Mouse (Mus musculus): Measurements from ENCODE around the gene Haghl. TPM values are rescaled to one million over a fixed set of nuclear protein-coding genes. Genes with fewer than 3 reads are reported as not detected.

Gene Haghl
- polyA plus RNA-seq, 1 experiment from 2014 or later: 37.9 TPM

GRCm38 (mm10) chr17:25794197-25794596 is 8.7 kb upstream of the Haghl start:
- ATAC-seq: no peak
- Histone ChIP-seq H3K9me3 (no peaks in the 10 kb centered on the region), H3K27ac (peak overlapping the region; percentile 95; the same call in 1 of the 2 replicates), H3K9ac (0 out of 2 replicates have a peak overlapping the region, but pooled peaks have one; percentile 13), H3K27me3 (replicated peaks) (no peaks in the 10 kb centered on the region), H3K4me3 (replicated peaks) (no peak overlapping the region), H3K4me1 (replicated peaks) (peaks cover 47% of the 10 kb centered on the region), H3K36me3 (peaks cover 4% of the 10 kb centered on the region; the same call in 1 of the 2 replicates), H3K4me2 (replicated peaks) (no peak overlapping the region)
- WGBS: 78% methylated on average over 13 of the region's 13 CpGs

- H3K4me3 ChIP-seq (replicated peaks): peak within 1 kb of the TSS; percentile 69
- peak within 1 kb of the TSS; percentile 72 for H3K9ac ChIP-seq
- no peaks in the 10 kb centered on the region for H3K9me3 ChIP-seq
- under 1% methylated on average over 14 of the region's 14 CpGs for WGBS
- H3K4me1 ChIP-seq (replicated peaks): peaks cover 47% of the 10 kb centered on the region
- H3K27ac ChIP-seq: peak within 1 kb of the TSS; percentile 95
- H3K4me2 ChIP-seq (replicated peaks): peak within 1 kb of the TSS; percentile 86
- H3K27me3 ChIP-seq (replicated peaks): no peaks in the 10 kb centered on the region
- peak; percentile 71 for ATAC-seq
- peaks cover 11% of the 10 kb centered on the region; the same call in 1 of the 2 replicates for H3K36me3 ChIP-seq
Measured at GRCm38 (mm10) chr17:25792615-25793014, 7.1 kb upstream of the Haghl start, which contains the start of gene Fam173a. Fam173a (minus strand) TSS chr17:25792901.

- ATAC-seq: peak; percentile 78
Measured at GRCm38 (mm10) chr17:25791843-25792527, 6.5 kb upstream of the Haghl start.

GRCm38 (mm10) chr17:25791320-25791842 is 5.9 kb upstream of the Haghl start:
- Histone ChIP-seq H3K27me3 (replicated peaks) (no peaks in the 10 kb centered on the region), H3K9ac (peak overlapping the region; percentile 72), H3K4me2 (replicated peaks) (peak overlapping the region; percentile 86), H3K36me3 (peaks cover 14% of the 10 kb centered on the region; the same call in 1 of the 2 replicates), H3K4me1 (replicated peaks) (peaks cover 40% of the 10 kb centered on the region), H3K4me3 (replicated peaks) (peak overlapping the region; percentile 69), H3K9me3 (no peaks in the 10 kb centered on the region), H3K27ac (peak overlapping the region; percentile 95)
- 24% methylated on average over 19 of the region's 19 CpGs for WGBS
- ATAC-seq: no peak; the same call in 1 of the 2 replicates

More at GRCm38 (mm10) chr17:25791843-25792527, 6.5 kb upstream of the Haghl start:
- Histone ChIP-seq H3K36me3 (peaks cover 14% of the 10 kb centered on the region; the same call in 1 of the 2 replicates), H3K9me3 (no peaks in the 10 kb centered on the region), H3K4me3 (replicated peaks) (peak overlapping the region; percentile 69), H3K27ac (peak overlapping the region; percentile 95), H3K9ac (peak overlapping the region; percentile 72), H3K4me2 (replicated peaks) (peak overlapping the region; percentile 86), H3K27me3 (replicated peaks) (no peaks in the 10 kb centered on the region), H3K4me1 (replicated peaks) (peaks cover 42% of the 10 kb centered on the region)
- under 1% methylated on average over 45 of the region's 45 CpGs for WGBS

GRCm38 (mm10) chr17:25786781-25787504 is 1.5 kb upstream of the Haghl start:
- ATAC-seq: no peak
- Histone ChIP-seq H3K9me3 (no peaks in the 10 kb centered on the region), H3K9ac (no peak overlapping the region), H3K4me2 (replicated peaks) (no peak overlapping the region), H3K4me1 (replicated peaks) (peaks cover 28% of the 10 kb centered on the region), H3K27ac (no peak overlapping the region), H3K27me3 (replicated peaks) (no peaks in the 10 kb centered on the region), H3K4me3 (replicated peaks) (no peak overlapping the region), H3K36me3 (peaks cover 25% of the 10 kb centered on the region)
- WGBS: 89% methylated on average over 9 of the region's 9 CpGs

- Histone ChIP-seq H3K27me3 (replicated peaks) (no peaks in the 10 kb centered on the region), H3K9me3 (no peaks in the 10 kb centered on the region), H3K4me1 (replicated peaks) (peaks cover 25% of the 10 kb centered on the region), H3K9ac (peak within 1 kb of the TSS; percentile 69), H3K4me2 (replicated peaks) (peak within 1 kb of the TSS; percentile 83), H3K27ac (peak within 1 kb of the TSS; percentile 84; the same call in 1 of the 2 replicates), H3K36me3 (peaks cover 31% of the 10 kb centered on the region), H3K4me3 (replicated peaks) (peak within 1 kb of the TSS; percentile 74)
- no peak for ATAC-seq
- 77% methylated on average over 3 of the region's 3 CpGs for WGBS
Measured at GRCm38 (mm10) chr17:25786280-25786679, 807 bp upstream of the Haghl start, which contains the start of gene Ccdc78. Ccdc78 (plus strand) TSS chr17:25786580.

GRCm38 (mm10) chr17:25783861-25784574 is 1.5 kb downstream of the Haghl start:
- Histone ChIP-seq H3K4me1 (replicated peaks) (peaks cover 18% of the 10 kb centered on the region), H3K4me2 (replicated peaks) (peak overlapping the region; percentile 83), H3K9me3 (no peaks in the 10 kb centered on the region), H3K4me3 (replicated peaks) (peak overlapping the region; percentile 74), H3K36me3 (peaks cover 32% of the 10 kb centered on the region), H3K27ac (no peak overlapping the region), H3K27me3 (replicated peaks) (no peaks in the 10 kb centered on the region), H3K9ac (peak overlapping the region; percentile 69)
- ATAC-seq: no peak
- 67% methylated on average over 15 of the region's 15 CpGs for WGBS

GRCm38 (mm10) chr17:25783086-25783485 is 2.4 kb downstream of the Haghl start:
- Histone ChIP-seq H3K4me1 (replicated peaks) (peaks cover 18% of the 10 kb centered on the region), H3K9ac (peak overlapping the region; percentile 4; the same call in 1 of the 2 replicates), H3K9me3 (no peaks in the 10 kb centered on the region), H3K27ac (no peak overlapping the region), H3K4me2 (replicated peaks) (no peak overlapping the region), H3K4me3 (replicated peaks) (no peak overlapping the region), H3K27me3 (replicated peaks) (no peaks in the 10 kb centered on the region), H3K36me3 (peaks cover 32% of the 10 kb centered on the region)
- no peak for ATAC-seq
- WGBS: 75% methylated on average over 7 of the region's 7 CpGs

GRCm38 (mm10) chr17:25781339-25781738 is 4.1 kb downstream of the Haghl start:
- WGBS: 68% methylated on average over 6 of the region's 6 CpGs
- H3K4me2 ChIP-seq (replicated peaks): no peak overlapping the region
- H3K27ac ChIP-seq: no peak overlapping the region
- H3K9me3 ChIP-seq: no peaks in the 10 kb centered on the region
- H3K27me3 ChIP-seq (replicated peaks): no peaks in the 10 kb centered on the region
- no peak overlapping the region for H3K9ac ChIP-seq
- H3K36me3 ChIP-seq: peaks cover 28% of the 10 kb centered on the region
- ATAC-seq: no peak
- H3K4me1 ChIP-seq (replicated peaks): peaks cover 18% of the 10 kb centered on the region
- no peak overlapping the region for H3K4me3 ChIP-seq (replicated peaks)

- Histone ChIP-seq H3K4me1 (replicated peaks) (peaks cover 9% of the 10 kb centered on the region), H3K4me3 (replicated peaks) (no peak overlapping the region), H3K9me3 (no peaks in the 10 kb centered on the region), H3K9ac (no peak overlapping the region), H3K36me3 (peaks cover 22% of the 10 kb centered on the region), H3K4me2 (replicated peaks) (no peak overlapping the region), H3K27ac (no peak overlapping the region), H3K27me3 (replicated peaks) (no peaks in the 10 kb centered on the region)
- ATAC-seq: no peak
- WGBS: 95% methylated on average over 5 of the region's 5 CpGs
Measured at GRCm38 (mm10) chr17:25777948-25778347, 7.5 kb downstream of the Haghl start.

- WGBS: 77% methylated on average over 10 of the region's 10 CpGs
- no peaks in the 10 kb centered on the region for H3K27me3 ChIP-seq (replicated peaks)
- peaks cover 7% of the 10 kb centered on the region for H3K4me1 ChIP-seq (replicated peaks)
- no peak overlapping the region for H3K4me2 ChIP-seq (replicated peaks)
- no peak overlapping the region for H3K27ac ChIP-seq
- H3K36me3 ChIP-seq: peaks cover 8% of the 10 kb centered on the region; the same call in 1 of the 2 replicates
- no peak overlapping the region for H3K9ac ChIP-seq
- no peak overlapping the region for H3K4me3 ChIP-seq (replicated peaks)
- no peaks in the 10 kb centered on the region for H3K9me3 ChIP-seq
- no peak for ATAC-seq
Measured at GRCm38 (mm10) chr17:25775318-25776062, 10.0 kb downstream of the Haghl start.

Data from intestine, embryonic 15.5 days (tissue).